13 mouse cellular contexts compared by ENCODE assay signal in genomic region chr19:55192254-55192945, GRCm38 (mm10). TPM values are rescaled to one million over a fixed set of nuclear protein-coding genes. Genes with fewer than 3 reads are reported as not detected.
A peak's percentile ranks its signal among the peaks of the same experiment; 100 is the strongest.
DNase-seq lines count a peak whose midpoint lies in the region; ATAC-seq and TF ChIP-seq lines count a peak whose summit lies in the region.
"Had no signal": no experiment of that assay in that cellular context is flagged by ENCODE, and none has a peak within 500 bp of the region (broad histone marks: within the 10 kb centered on the region; RNA-seq: fewer than 3 reads in every experiment).

No protein-coding gene starts in this region.

- TF ChIP-seq CTCF in midbrain, postnatal 0 days (IDR thresholded peaks at IDR 0.05) = no peak

- peak; percentile 72 for DNase-seq in adrenal gland, adult 2 months
- DNase-seq in adrenal gland, adult 8-10 months = no peak
- DNase-seq in midbrain, embryonic 10.5 days (ENCODE audit: low spot score) = no peak
- DNase-seq in midbrain, postnatal 0 days (ENCODE audit: low spot score) = no peak
- no peak for DNase-seq in layer of hippocampus, postnatal 36 days
- no peak for DNase-seq in forebrain, embryonic 10.5 days (ENCODE audit: extremely low spot score, low spot score)
- DNase-seq: kidney, adult 11 months had no signal

- no peak for ATAC-seq in midbrain, postnatal 0 days (ENCODE audit: low FRiP score)
- ATAC-seq in liver, embryonic 16.5 days (ENCODE audit: low read depth) = peak; percentile 85
- ATAC-seq in stomach, embryonic 15.5 days (ENCODE audit: insufficient read depth, low FRiP score, low read depth) = peak; percentile 68
- ATAC-seq: forebrain, embryonic 15.5 days had no signal

- H3K4me3 ChIP-seq in midbrain, embryonic 10.5 days = no peak overlapping the region
- no peak overlapping the region for H3K4me3 ChIP-seq in midbrain, postnatal 0 days (ENCODE audit: low read depth, low read length)
- no peak overlapping the region for H3K4me3 ChIP-seq in liver, embryonic 16.5 days (ENCODE audit: low read depth, low read length)
- H3K4me3 ChIP-seq in stomach, embryonic 15.5 days (replicated peaks) = no peak overlapping the region
- H3K4me3 ChIP-seq in forebrain, embryonic 10.5 days = no peak overlapping the region
- H3K4me3 ChIP-seq: forebrain, embryonic 15.5 days; heart, embryonic 15.5 days; limb, embryonic 15.5 days had no signal

- H3K4me1 ChIP-seq in midbrain, embryonic 10.5 days = peaks cover 23% of the 10 kb centered on the region
- no peaks in the 10 kb centered on the region for H3K4me1 ChIP-seq in midbrain, postnatal 0 days (ENCODE audit: insufficient read depth, low read length)
- peaks cover 6% of the 10 kb centered on the region for H3K4me1 ChIP-seq in liver, embryonic 16.5 days (ENCODE audit: control insufficient read depth, low read depth, low read length)
- peaks cover 12% of the 10 kb centered on the region for H3K4me1 ChIP-seq in stomach, embryonic 15.5 days
- peaks cover 3% of the 10 kb centered on the region; the same call in 1 of the 2 replicates for H3K4me1 ChIP-seq in forebrain, embryonic 10.5 days
- H3K4me1 ChIP-seq: forebrain, embryonic 15.5 days; limb, embryonic 15.5 days had no signal

- H3K27ac ChIP-seq in midbrain, embryonic 10.5 days (replicated peaks) = peak overlapping the region; percentile 64
- no peak overlapping the region for H3K27ac ChIP-seq in midbrain, postnatal 0 days (ENCODE audit: low read depth, low read length)
- H3K27ac ChIP-seq in liver, embryonic 16.5 days (ENCODE audit: low read length) = peak overlapping the region; percentile 76
- H3K27ac ChIP-seq in stomach, embryonic 15.5 days = peak overlapping the region; percentile 75
- H3K27ac ChIP-seq in forebrain, embryonic 10.5 days = no peak overlapping the region
- H3K27ac ChIP-seq: forebrain, embryonic 15.5 days; heart, embryonic 15.5 days; limb, embryonic 15.5 days had no signal

- no peaks in the 10 kb centered on the region for H3K36me3 ChIP-seq in midbrain, embryonic 10.5 days
- H3K36me3 ChIP-seq in midbrain, postnatal 0 days (ENCODE audit: insufficient read depth, low read length) = no peaks in the 10 kb centered on the region
- no peaks in the 10 kb centered on the region for H3K36me3 ChIP-seq in liver, embryonic 16.5 days (ENCODE audit: control insufficient read depth, insufficient read depth)
- H3K36me3 ChIP-seq in stomach, embryonic 15.5 days = no peaks in the 10 kb centered on the region
- no peaks in the 10 kb centered on the region for H3K36me3 ChIP-seq in forebrain, embryonic 10.5 days (replicated peaks)
- H3K36me3 ChIP-seq: forebrain, embryonic 15.5 days; heart, embryonic 15.5 days; limb, embryonic 15.5 days had no signal

- no peaks in the 10 kb centered on the region for H3K27me3 ChIP-seq in midbrain, embryonic 10.5 days (ENCODE audit: low read depth, poor library complexity, severe bottlenecking)
- no peaks in the 10 kb centered on the region for H3K27me3 ChIP-seq in midbrain, postnatal 0 days (ENCODE audit: insufficient read depth, low read length)
- H3K27me3 ChIP-seq in liver, embryonic 16.5 days (ENCODE audit: control insufficient read depth, insufficient read depth, low read depth, low read length) = no peaks in the 10 kb centered on the region
- H3K27me3 ChIP-seq in stomach, embryonic 15.5 days (replicated peaks) = no peaks in the 10 kb centered on the region
- no peaks in the 10 kb centered on the region for H3K27me3 ChIP-seq in forebrain, embryonic 10.5 days (ENCODE audit: poor library complexity, severe bottlenecking)
- H3K27me3 ChIP-seq: forebrain, embryonic 15.5 days; heart, embryonic 15.5 days; limb, embryonic 15.5 days had no signal

- no peaks in the 10 kb centered on the region for H3K9me3 ChIP-seq in midbrain, embryonic 10.5 days (replicated peaks)
- no peaks in the 10 kb centered on the region for H3K9me3 ChIP-seq in midbrain, postnatal 0 days (ENCODE audit: low read length)
- no peaks in the 10 kb centered on the region for H3K9me3 ChIP-seq in liver, embryonic 16.5 days (replicated peaks; ENCODE audit: control insufficient read depth, low read length)
- no peaks in the 10 kb centered on the region for H3K9me3 ChIP-seq in stomach, embryonic 15.5 days
- no peaks in the 10 kb centered on the region for H3K9me3 ChIP-seq in forebrain, embryonic 10.5 days
- H3K9me3 ChIP-seq: forebrain, embryonic 15.5 days; heart, embryonic 15.5 days; limb, embryonic 15.5 days had no signal

- 91% methylated on average over 21 of the region's 21 CpGs for WGBS in midbrain, embryonic 10.5 days
- 87% methylated on average over 21 of the region's 21 CpGs for WGBS in midbrain, postnatal 0 days
- 62% methylated on average over 21 of the region's 21 CpGs for WGBS in liver, embryonic 16.5 days (ENCODE audit: insufficient replicate concordance)
- 67% methylated on average over 21 of the region's 21 CpGs for WGBS in stomach, embryonic 15.5 days
- WGBS in forebrain, embryonic 10.5 days = 93% methylated on average over 21 of the region's 21 CpGs

- H3K4me2 ChIP-seq in midbrain, postnatal 0 days (ENCODE audit: low read depth, low read length, poor library complexity, severe bottlenecking) = no peak overlapping the region
- no peak overlapping the region for H3K4me2 ChIP-seq in liver, embryonic 16.5 days (ENCODE audit: low read depth, low read length)
- peak overlapping the region; percentile 10; the same call in 1 of the 2 replicates for H3K4me2 ChIP-seq in stomach, embryonic 15.5 days
- H3K4me2 ChIP-seq: forebrain, embryonic 15.5 days; heart, embryonic 15.5 days; limb, embryonic 15.5 days had no signal

- H3K9ac ChIP-seq in midbrain, postnatal 0 days (replicated peaks; ENCODE audit: low read length, poor library complexity, severe bottlenecking) = no peak overlapping the region
- H3K9ac ChIP-seq in liver, embryonic 16.5 days (ENCODE audit: low read depth, low read length) = no peak overlapping the region
- no peak overlapping the region for H3K9ac ChIP-seq in stomach, embryonic 15.5 days
- H3K9ac ChIP-seq: forebrain, embryonic 15.5 days; heart, embryonic 15.5 days; limb, embryonic 15.5 days had no signal

RNA-seq across cellular contexts. Expression of gene Tectb, which starts 11.9 kb away (rescaled TPM):
- total RNA-seq in adrenal gland, adult 2 months (2021) = under 1 TPM; 0.41 to 0.89 TPM
- polyA plus RNA-seq in adrenal gland, adult 2 months (2012; rRNA removed) = 0.04 TPM in 1 of 2 replicates, not detected in the other
- under 1 TPM in 2 of 4 experiments, not detected in 2; 0.55 to 0.66 TPM for total RNA-seq in adrenal gland, adult 8-10 months (2022)
- polyA plus RNA-seq in midbrain, embryonic 10.5 days (2016; fragmentation: Nextera tagmentation; extraction: Ambion mirVana) = 0.12 TPM in 1 of 2 replicates, not detected in the other
- total RNA-seq in midbrain, postnatal 0 days (2014; rRNA removed) = 0.09 TPM in 1 of 2 replicates, not detected in the other
- 0.16 and 0.34 TPM in 2 replicates for polyA plus RNA-seq in midbrain, postnatal 0 days (2015; fragmentation: Nextera tagmentation; extraction: Ambion mirVana)
- 0.40 and 0.53 TPM in 2 replicates for polyA plus RNA-seq in liver, embryonic 16.5 days (2015; fragmentation: Nextera tagmentation; extraction: Ambion mirVana)
- polyA plus RNA-seq in stomach, embryonic 15.5 days (2015; fragmentation: Nextera tagmentation; extraction: Ambion mirVana) = not detected in 2 replicates
- total RNA-seq in layer of hippocampus, postnatal 36 days (2021) = not detected
- polyA plus RNA-seq in forebrain, embryonic 10.5 days (2016; fragmentation: Nextera tagmentation; extraction: Ambion mirVana) = not detected in 2 replicates
- polyA plus RNA-seq: embryonic facial prominence, embryonic 11.5 days; heart, embryonic 15.5 days; limb, embryonic 15.5 days had no signal

RNA-seq across cellular contexts. Expression of gene Gucy2g, which starts 48.6 kb away (rescaled TPM):
- not detected for total RNA-seq in adrenal gland, adult 2 months (2021)
- polyA plus RNA-seq in adrenal gland, adult 2 months (2012; rRNA removed) = 0.03 TPM in 1 of 2 replicates, not detected in the other
- total RNA-seq in adrenal gland, adult 8-10 months (2022) = not detected
- not detected in 2 replicates for polyA plus RNA-seq in midbrain, embryonic 10.5 days (2016; fragmentation: Nextera tagmentation; extraction: Ambion mirVana)
- total RNA-seq in midbrain, postnatal 0 days (2014; rRNA removed) = not detected in 2 replicates
- not detected in 2 replicates for polyA plus RNA-seq in midbrain, postnatal 0 days (2015; fragmentation: Nextera tagmentation; extraction: Ambion mirVana)
- polyA plus RNA-seq in liver, embryonic 16.5 days (2015; fragmentation: Nextera tagmentation; extraction: Ambion mirVana) = 0.02 and 0.05 TPM in 2 replicates
- polyA plus RNA-seq in stomach, embryonic 15.5 days (2015; fragmentation: Nextera tagmentation; extraction: Ambion mirVana) = 0.05 and 0.08 TPM in 2 replicates
- total RNA-seq in layer of hippocampus, postnatal 36 days (2021) = under 1 TPM; 0.72 to 0.96 TPM
- not detected in 2 replicates for polyA plus RNA-seq in forebrain, embryonic 10.5 days (2016; fragmentation: Nextera tagmentation; extraction: Ambion mirVana)
- polyA plus RNA-seq: embryonic facial prominence, embryonic 11.5 days; forebrain, embryonic 15.5 days; heart, embryonic 15.5 days had no signal

RNA-seq across cellular contexts. Expression of gene Acsl5, which starts 59.3 kb away (rescaled TPM):
- 100 to 1,000 TPM in 1 of 2 experiments, 10 to 100 TPM in 1; 86.1 to 324 TPM for total RNA-seq in adrenal gland, adult 2 months (2021)
- polyA plus RNA-seq in adrenal gland, adult 2 months (2012; rRNA removed) = 7.4 and 10.4 TPM in 2 replicates
- 100 to 1,000 TPM in 1 of 4 experiments, 10 to 100 TPM in 3; 47.1 to 132 (median 70.1) TPM for total RNA-seq in adrenal gland, adult 8-10 months (2022)
- polyA plus RNA-seq in midbrain, embryonic 10.5 days (2016; fragmentation: Nextera tagmentation; extraction: Ambion mirVana) = 18.5 and 18.9 TPM in 2 replicates
- total RNA-seq in midbrain, postnatal 0 days (2014; rRNA removed) = 15.1 and 18.0 TPM in 2 replicates
- 12.7 and 13.9 TPM in 2 replicates for polyA plus RNA-seq in midbrain, postnatal 0 days (2015; fragmentation: Nextera tagmentation; extraction: Ambion mirVana)
- polyA plus RNA-seq in liver, embryonic 16.5 days (2015; fragmentation: Nextera tagmentation; extraction: Ambion mirVana) = 203 and 205 TPM in 2 replicates
- 115 and 116 TPM in 2 replicates for polyA plus RNA-seq in stomach, embryonic 15.5 days (2015; fragmentation: Nextera tagmentation; extraction: Ambion mirVana)
- total RNA-seq in layer of hippocampus, postnatal 36 days (2021) = 10 to 100 TPM; 32.2 to 34.9 TPM
- 24.7 and 26.2 TPM in 2 replicates for polyA plus RNA-seq in forebrain, embryonic 10.5 days (2016; fragmentation: Nextera tagmentation; extraction: Ambion mirVana)

Comparison
In these comparisons a context has a peak if more than half of its experiments do, and no peak if none do; other contexts are left out.
1. H3K27ac ChIP-seq: peak in midbrain, embryonic 10.5 days (single experiment), liver, embryonic 16.5 days (single experiment) and stomach, embryonic 15.5 days (single experiment); none in midbrain, postnatal 0 days (single experiment) and forebrain, embryonic 10.5 days (single experiment).